Mouse (Mus musculus) cerebellum, adult 2 months (tissue): ENCODE measurements at regions not wholly inside any gene's neighbourhood (a gene's known extent, or its start where the extent isn't known, plus 50 kb on each side); places are given as distances from the start of the nearest gene placed in this dataset.

Source experiments
- DNase-seq, 2 experiments: peaks; one replicate each; pipeline ENCODE4 v3.0.0; 2021
- H3K27ac ChIP-seq: fragments of 200-500 bp; 2 replicates; pipeline ENCODE4 v1.5.1; 2012; ENCODE audit warnings: low read length, control low read depth, inconsistent platforms; ENCODE audit not compliant: insufficient read depth
- H3K27me3 ChIP-seq: fragments of 200-500 bp; 2 replicates; pipeline ENCODE4 v1.6.1; 2012; ENCODE audit warnings: inconsistent platforms, mild to moderate bottlenecking, low read length, moderate library complexity; ENCODE audit not compliant: control insufficient read depth, insufficient read depth
- H3K4me1 ChIP-seq: fragments of 200-500 bp; 2 replicates; pipeline ENCODE4 v1.6.1; 2011; ENCODE audit warnings: low read length; ENCODE audit not compliant: control insufficient read depth, insufficient read depth
- H3K4me3 ChIP-seq: fragments of 200-500 bp; replicated peaks from 2 replicates; pipeline ENCODE3; 2011; ENCODE audit warnings: mild to moderate bottlenecking, low read depth, low read length, control low read depth; ENCODE audit not compliant: insufficient read depth
- CTCF ChIP-seq: fragments of 200-500 bp; IDR thresholded peaks from 2 replicates; pipeline ENCODE4 v1.5.1; 2011; ENCODE audit warnings: low read depth, mild to moderate bottlenecking, control low read depth, low read length, moderate library complexity, borderline replicate concordance; ENCODE audit not compliant: insufficient read depth
- POLR2A ChIP-seq: fragments of 200-500 bp; IDR thresholded peaks from 2 replicates; pipeline ENCODE4 v1.6.1; 2011; ENCODE audit warnings: low read length, control low read depth, borderline replicate concordance; ENCODE audit not compliant: insufficient read depth
- WGBS: fragments of 180-500 bp; shearing (Covaris S2); methylation state at CpG from one replicate; pipeline ENCODE4 v1.1.7; 2018; 5-methylcytosine and 5-hydroxymethylcytosine counted together

DNA sequence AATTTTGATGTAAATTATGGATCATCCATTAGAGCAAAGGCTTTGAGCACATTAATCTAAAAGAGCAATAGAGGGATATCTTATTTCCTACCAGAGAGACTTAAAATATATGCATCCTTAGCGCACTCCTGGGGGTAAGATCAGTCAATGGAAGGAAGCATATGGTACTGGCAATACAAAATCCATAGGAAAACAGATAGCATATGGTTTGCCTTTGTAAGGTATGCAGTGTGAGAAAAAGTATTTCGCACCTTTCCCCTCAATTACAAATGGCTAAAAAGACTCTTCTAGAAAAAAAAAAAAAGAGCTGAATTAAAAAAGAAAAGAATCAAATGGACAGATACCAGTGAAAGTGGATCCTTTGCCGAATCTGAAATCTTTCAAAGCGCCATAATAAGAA, 495.0 kb upstream of the Tenm3 start:
- 93% methylated on average over 4 of the region's 4 CpGs for WGBS
- no peak overlapping the region for H3K4me3 ChIP-seq
- no peaks in the 10 kb centered on the region for H3K4me1 ChIP-seq
- no peak for DNase-seq
- TF ChIP-seq CTCF (no peak), POLR2A (no peak)
- no peak overlapping the region for H3K27ac ChIP-seq
- no peaks in the 10 kb centered on the region for H3K27me3 ChIP-seq

DNA sequence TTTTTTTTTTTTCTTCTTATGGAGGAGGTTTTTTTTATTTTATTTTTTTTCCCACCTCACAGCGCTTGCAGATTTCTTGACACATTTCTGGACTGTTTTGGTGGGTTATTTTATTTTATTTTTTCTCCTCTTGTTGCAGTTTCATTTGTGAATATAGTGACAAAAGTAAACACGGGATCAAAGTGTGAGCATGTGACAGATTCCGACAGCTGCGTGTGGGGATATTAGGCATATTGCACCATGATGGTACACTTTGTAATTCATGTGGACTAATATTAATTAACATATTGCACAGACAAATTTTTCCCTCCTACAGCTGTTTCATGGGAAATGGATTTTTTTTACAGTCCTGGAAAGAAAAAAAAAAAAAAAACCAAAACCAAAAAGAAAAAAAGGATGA, 483.2 kb upstream of the Tenm3 start:
- TF ChIP-seq CTCF (no peak), POLR2A (no peak)
- no peak for DNase-seq
- WGBS: 52% methylated on average over 4 of the region's 4 CpGs

GRCm38 (mm10) chr8:49321404-49321803, 477.7 kb upstream of the Tenm3 start:
- Histone ChIP-seq H3K4me1 (no peaks in the 10 kb centered on the region), H3K27ac (no peak overlapping the region), H3K27me3 (no peaks in the 10 kb centered on the region), H3K4me3 (no peak overlapping the region)
- DNase-seq: no peak
- 55% methylated on average over 3 of the region's 3 CpGs for WGBS
- no peak for TF ChIP-seq POLR2A
- TF ChIP-seq CTCF: no peak

More for the DNA sequence above, 483.2 kb upstream of the Tenm3 start:
- H3K4me1 ChIP-seq: no peaks in the 10 kb centered on the region
- H3K27ac ChIP-seq: no peak overlapping the region
- H3K4me3 ChIP-seq: no peak overlapping the region
- H3K27me3 ChIP-seq: no peaks in the 10 kb centered on the region

DNA sequence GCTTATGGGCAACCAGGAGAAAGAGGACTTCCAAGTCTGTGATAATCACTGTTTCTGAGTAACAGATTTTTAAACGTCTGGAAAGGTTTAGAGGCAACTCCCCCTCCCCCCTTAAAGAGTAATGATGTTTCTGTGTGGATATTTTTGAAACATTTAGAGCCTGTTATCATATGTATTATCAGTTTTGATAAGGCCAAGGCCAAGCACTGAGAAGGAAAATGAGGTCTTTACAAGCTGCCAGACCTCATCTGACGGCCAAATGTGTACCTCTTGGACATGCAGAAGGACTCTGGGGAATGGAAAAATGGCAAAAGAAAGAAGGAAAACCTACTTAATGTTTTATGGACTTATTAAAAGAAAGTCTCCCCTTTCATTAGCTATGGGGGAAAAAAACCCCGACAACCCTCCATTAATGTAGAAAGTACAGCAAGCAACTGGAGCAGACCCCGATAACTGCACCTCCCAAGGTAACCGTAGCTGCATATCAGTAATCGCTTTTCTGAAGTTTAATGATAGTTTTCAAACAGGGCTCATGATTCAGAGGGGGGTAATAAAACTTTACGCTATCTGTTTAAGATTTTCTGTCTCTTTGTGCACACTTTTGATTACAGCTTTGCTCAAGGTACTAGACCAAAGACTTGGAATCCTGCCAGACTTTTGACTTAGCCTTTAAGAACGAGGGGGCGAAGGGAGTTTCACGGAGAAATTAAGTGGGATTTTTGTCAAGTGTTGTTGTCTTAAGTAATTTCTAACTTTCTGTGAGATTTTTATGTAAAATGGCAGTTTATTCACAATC, 469.9 kb upstream of the Tenm3 start:
- Histone ChIP-seq H3K27ac (no peak overlapping the region), H3K4me1 (no peaks in the 10 kb centered on the region), H3K27me3 (no peaks in the 10 kb centered on the region), H3K4me3 (no peak overlapping the region)
- WGBS: 72% methylated on average over 10 of the region's 10 CpGs
- no peak for TF ChIP-seq CTCF
- no peak for TF ChIP-seq POLR2A
- no peak for DNase-seq

DNA sequence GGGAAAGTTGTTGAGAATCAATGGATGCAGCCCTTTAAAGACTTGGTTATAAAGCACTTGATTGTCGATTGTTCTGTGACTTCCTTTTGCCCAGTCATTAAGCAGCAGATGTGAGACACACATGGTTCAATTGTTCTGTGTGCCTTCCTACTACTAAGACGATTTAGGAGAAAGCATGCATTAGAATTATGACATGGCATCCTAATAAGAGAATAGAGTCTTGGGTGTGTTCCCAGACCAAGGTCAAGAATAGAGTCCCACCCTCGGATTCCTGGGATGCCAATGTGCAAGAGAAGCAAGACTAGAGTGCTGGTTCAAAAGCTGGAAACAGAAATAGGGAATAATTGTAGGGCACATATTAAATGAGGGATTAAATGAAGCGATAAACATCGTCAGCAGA, 469.1 kb upstream of the Tenm3 start:
- no peaks in the 10 kb centered on the region for H3K27me3 ChIP-seq
- no peaks in the 10 kb centered on the region for H3K4me1 ChIP-seq
- no peak overlapping the region for H3K27ac ChIP-seq
- no peak for TF ChIP-seq CTCF
- no peak for TF ChIP-seq POLR2A
- H3K4me3 ChIP-seq: no peak overlapping the region
- no peak for DNase-seq
- WGBS: 29% methylated on average over 5 of the region's 5 CpGs

- Histone ChIP-seq H3K4me1 (no peaks in the 10 kb centered on the region), H3K27me3 (no peaks in the 10 kb centered on the region; the same call in 1 of the 2 replicates), H3K4me3 (no peak overlapping the region), H3K27ac (no peak overlapping the region)
- TF ChIP-seq POLR2A (no peak), CTCF (no peak)
- DNase-seq: no peak
- WGBS: 60% methylated on average over 4 of the region's 4 CpGs
Observed at GRCm38 (mm10) chr8:49282401-49282800, 438.6 kb upstream of the Tenm3 start.

DNA sequence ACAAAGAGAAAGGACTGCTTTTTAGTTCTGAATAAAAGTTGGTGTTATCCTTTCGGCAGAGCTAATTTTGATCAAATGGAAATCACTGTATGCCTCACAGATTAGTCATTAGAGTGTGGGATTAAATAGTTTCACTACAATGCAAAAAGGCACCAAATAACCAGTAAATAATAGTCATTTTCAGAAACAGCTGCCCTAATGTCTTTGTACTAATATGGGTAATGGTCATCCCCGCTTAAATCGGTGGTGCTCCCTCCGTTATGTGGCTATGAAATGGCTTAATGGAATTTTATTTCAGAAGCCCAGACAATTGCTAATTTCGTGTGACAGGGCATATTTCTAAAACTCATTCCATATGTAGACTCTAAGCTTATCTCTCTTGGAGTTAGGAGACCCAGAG, 437.5 kb upstream of the Tenm3 start:
- H3K4me3 ChIP-seq: no peak overlapping the region
- no peak overlapping the region for H3K27ac ChIP-seq
- TF ChIP-seq POLR2A (no peak), CTCF (no peak)
- 78% methylated on average over 5 of the region's 5 CpGs for WGBS
- H3K27me3 ChIP-seq: no peaks in the 10 kb centered on the region
- no peaks in the 10 kb centered on the region for H3K4me1 ChIP-seq
- DNase-seq: no peak

DNA sequence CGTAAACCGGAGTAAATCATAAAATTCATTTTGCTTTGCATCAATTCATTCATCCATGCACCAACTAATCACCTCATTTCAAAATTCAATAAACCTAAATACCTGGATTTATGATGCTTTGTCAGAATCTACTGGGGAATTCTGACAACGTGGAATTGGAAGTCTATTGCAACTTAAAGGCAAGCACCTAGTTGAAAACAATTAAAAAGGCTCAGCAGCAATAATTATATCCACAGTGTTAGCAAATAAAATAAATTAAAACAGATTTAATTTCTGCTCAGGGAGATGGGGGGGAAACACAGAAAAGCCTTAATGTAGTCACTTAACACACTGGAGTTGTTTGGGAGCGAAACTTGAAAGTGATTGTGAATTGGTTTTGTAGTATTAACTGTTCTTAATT, 430.3 kb upstream of the Tenm3 start:
- WGBS: 87% methylated on average over 4 of the region's 4 CpGs
- TF ChIP-seq CTCF (no peak), POLR2A (no peak)
- Histone ChIP-seq H3K4me3 (no peak overlapping the region), H3K27ac (no peak overlapping the region), H3K4me1 (no peaks in the 10 kb centered on the region), H3K27me3 (no peaks in the 10 kb centered on the region)
- DNase-seq: no peak

DNA sequence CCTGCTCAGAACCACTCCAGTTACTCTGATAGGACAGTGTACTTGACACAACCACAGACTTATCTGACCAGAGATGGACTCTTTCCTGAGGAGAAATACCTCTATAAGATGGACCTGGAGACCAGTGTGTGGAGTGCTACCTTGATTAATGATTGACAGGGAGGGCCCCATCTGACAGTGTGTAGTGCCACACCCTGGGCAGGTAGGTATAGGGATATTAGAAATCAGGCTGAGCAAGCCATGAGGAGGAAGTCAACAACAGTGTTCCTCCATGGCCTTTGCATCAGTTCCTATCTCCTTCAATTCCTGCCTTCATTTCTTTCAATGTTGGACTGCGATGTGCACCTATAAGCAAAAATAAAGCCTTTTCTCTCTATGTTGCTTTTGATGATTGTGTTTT, 429.4 kb upstream of the Tenm3 start:
- H3K27me3 ChIP-seq: no peaks in the 10 kb centered on the region
- H3K4me3 ChIP-seq: no peak overlapping the region
- no peak for DNase-seq
- WGBS: 98% methylated on average over 1 of the region's 1 CpGs
- no peak for TF ChIP-seq CTCF
- TF ChIP-seq POLR2A: no peak
- H3K27ac ChIP-seq: no peak overlapping the region
- no peaks in the 10 kb centered on the region for H3K4me1 ChIP-seq
